Mouse (Mus musculus) stomach, adult 2 months (tissue): ENCODE data around the gene Mxd3. TPM values are rescaled to one million over a fixed set of nuclear protein-coding genes. Genes with fewer than 3 reads are reported as not detected.

Source experiments
- polyA plus RNA-seq: library from polyadenylated mRNA; depleted of rRNA; stranded (reverse); fragments of >200 nt; gene quantifications from 2 replicates; pipeline ENCODE4 v1.2.3, GENCODE M21; 2012; rRNA removed

Mxd3 gene
- polyA plus RNA-seq, result 5.1 and 5.3 TPM in 2 replicates

DNA sequence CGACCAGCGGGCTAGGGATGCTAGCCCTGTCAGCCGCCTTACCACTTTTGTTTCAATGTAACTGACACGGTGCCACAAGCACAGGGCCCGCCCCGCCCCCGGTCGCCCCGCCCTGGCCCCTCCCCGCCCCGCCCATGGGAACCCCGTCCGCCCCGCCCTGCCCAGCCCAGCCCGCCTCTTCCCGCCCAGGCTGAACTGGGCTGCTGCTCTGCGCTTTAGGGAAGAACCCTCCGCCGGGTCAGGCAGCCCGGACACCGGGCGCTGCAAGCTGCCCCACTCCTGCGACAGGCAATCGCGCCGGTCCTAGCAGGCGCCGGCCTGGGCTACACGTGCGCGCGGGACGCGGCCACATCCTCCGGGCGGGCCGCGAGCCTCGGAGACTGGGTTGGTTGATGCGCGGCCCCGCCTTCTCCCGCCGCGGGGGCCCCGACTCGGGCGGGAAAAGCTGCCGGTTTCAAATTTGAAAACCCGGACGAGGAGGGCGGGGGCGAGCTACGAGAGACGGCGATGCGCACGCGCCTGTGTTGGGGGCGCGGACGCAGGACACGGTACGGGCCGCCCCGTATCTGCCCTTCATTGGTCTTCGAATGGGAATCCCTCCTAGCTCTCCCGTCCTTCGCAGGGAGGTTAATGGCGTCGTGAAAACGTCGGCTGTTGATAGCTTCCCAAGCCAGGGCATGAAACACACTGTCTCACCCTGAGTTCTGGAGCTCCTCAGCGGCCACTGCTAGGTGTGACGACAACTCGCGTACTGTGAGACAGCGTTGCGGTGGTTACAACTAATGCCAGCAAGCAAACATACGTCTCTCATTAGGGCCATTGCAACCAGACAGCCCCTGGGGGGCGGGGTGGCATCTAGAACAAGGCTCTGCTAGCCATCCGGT lies at the start of gene Mxd3:
TSS of gene Mxd3 (minus strand) at position 141 of the 884 bp plus-strand sequence.

DNA sequence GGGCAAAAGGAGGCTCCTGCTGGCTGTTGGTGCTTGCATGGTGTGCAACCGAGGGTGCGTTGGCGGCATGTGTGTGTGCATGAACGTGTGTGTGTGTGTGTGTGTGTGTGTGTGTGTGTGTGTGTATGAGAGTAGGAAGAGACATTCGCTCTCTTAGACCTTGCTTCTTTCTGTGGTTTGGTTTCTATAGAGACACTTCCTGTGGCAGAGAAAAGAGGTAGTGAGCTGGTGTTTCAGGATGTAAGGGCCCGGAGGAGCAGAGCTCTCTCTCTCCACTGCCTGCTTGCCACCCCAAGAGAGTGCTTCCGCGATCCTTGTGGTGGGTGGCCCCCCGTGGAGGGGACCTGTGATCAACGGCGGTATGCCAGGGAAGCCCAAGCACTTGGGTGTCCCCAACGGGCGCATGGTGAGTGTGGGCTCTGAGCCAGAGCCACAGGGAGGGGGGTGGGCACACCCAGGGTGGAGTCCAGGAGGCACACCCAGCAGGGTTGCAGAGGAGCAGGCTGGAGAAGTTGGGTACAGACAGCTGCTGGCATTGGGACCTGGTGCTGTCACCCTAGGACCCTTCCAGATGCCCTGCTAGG lies 40.0 kb upstream of the Mxd3 start, which contains the start of gene Rgs14:
TSS of gene Rgs14 (plus strand) at position 202 of the 584 bp plus-strand sequence.

DNA sequence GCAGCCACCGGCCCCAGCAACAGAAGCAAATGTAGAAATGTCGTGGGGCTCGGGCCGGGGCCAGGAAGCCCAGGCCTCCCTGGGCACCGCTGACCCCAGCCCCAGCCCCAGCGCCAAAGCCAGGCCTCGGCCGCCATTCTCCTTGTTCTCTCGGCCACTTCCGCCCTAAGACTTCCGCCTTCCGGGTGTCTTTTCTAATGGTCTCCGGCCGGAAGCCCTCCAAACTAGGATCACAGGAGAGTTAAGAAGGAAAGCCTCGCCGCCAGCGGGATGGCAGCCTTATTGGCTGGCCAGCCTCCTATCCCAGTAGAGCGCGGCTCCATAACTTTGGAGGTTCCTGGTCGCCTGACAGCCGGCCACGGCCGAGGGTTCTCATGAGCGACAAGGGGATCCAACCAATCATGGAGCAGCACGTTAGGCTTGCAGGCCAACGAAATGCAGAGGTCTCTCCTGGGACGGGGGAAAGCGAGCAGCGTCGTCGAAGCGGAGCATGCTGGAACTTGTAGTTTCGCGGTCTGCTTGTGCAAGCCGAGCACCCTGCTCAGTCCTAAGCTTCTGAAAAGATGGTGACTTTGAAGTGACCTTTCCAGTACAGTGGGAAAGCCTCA lies 32.9 kb upstream of the Mxd3 start, which contains the start of gene Lman2:
TSS of gene Lman2 (minus strand) at position 331 of the 608 bp plus-strand sequence.

DNA sequence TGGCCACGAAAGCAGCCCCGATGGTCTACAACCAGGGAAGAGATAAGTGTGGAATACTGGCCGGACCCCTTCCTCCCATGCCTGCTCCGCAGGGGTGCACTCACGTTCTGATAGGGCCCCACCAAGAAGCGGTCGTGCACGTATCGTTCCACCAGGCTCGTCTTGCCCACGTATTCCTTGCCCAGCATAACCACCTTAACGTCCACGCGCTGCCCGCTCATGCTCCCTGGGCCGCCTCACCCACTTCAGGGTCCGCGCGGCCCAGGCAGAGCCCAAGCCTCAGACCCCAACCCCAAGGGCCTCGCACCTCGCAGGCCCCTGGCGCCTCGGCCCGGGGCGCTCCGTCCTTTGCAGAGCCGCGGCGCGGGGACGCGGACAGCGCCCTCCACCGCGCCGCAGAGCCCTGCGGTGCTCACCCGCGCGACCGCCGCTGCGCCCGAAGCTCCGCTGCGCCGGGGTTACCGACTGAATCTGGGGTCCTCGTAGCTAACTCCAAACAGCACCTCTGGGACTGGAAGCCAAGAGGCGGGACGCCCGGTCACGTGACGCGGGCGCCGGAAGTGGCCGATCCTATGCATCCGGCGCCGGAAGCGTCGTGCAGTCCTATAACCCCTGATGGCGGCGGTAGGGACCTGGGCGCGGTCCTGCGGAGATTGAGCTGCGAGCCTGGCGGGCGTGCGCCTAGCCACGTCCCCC lies 8.0 kb downstream of the Mxd3 start, which contains the start of gene Rab24:
TSS of gene Rab24 (minus strand) at position 513 of the 696 bp plus-strand sequence.

DNA sequence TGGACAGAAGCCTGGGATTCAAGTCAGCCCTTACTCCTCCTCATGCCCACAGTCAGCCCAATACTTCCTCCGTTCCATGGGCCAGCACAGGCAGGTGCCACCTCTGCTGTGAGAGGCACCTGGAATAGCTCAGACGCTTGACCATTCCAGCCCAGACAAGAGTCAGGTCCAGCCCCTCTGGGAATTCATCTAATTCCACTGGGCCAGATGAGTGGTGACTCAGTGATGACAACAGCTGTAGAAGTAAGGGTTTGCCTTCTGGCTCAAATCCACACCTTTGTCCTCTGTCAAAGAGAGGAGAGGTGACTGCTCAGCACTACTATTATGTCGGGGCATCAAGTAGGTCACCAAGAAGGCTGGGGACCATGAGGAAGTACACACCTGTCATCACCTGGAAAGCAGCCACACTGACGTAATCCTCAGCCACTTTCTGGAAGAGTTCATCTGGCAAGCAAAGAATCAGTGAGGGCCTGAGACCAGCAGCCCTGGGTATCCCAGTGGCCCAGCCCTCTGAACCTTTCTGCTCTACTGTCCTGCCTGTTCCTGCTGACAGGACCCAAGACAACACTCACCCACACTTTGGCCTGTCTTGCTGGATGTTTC lies 9.6 kb downstream of the Mxd3 start, which contains the start of gene Prelid1:
TSS of gene Prelid1 (plus strand) at position 570 of the 603 bp plus-strand sequence.

Other genes starting within 250 kb of the Mxd3 start
- gene Uimc1, start 229.5 kb downstream of the Mxd3 start, polyA plus RNA-seq, result 0.42 and 0.80 TPM in 2 replicates
- gene Zfp346, start 224.5 kb downstream of the Mxd3 start, polyA plus RNA-seq, result 2.8 and 3.8 TPM in 2 replicates
- not detected in 2 replicates for gene Gm17617, start 196.3 kb downstream of the Mxd3 start, polyA plus RNA-seq
- gene Fgfr4, start 177.2 kb downstream of the Mxd3 start, polyA plus RNA-seq, result 1.4 and 2.0 TPM in 2 replicates
- 2.2 and 4.8 TPM in 2 replicates for gene Nsd1, start 120.0 kb downstream of the Mxd3 start, polyA plus RNA-seq
- 289 and 320 TPM in 2 replicates for gene Prelid1, start 9.3 kb downstream of the Mxd3 start, polyA plus RNA-seq
- 34.2 and 43.9 TPM in 2 replicates for gene Rab24, start 7.9 kb downstream of the Mxd3 start, polyA plus RNA-seq
- gene Lman2, start 33.0 kb upstream of the Mxd3 start, polyA plus RNA-seq, result 39.7 and 43.4 TPM in 2 replicates
- gene Rgs14, start 39.9 kb upstream of the Mxd3 start, polyA plus RNA-seq, result 0.81 and 1.3 TPM in 2 replicates
- gene Slc34a1, start 68.4 kb upstream of the Mxd3 start, polyA plus RNA-seq, result 0.05 and 0.14 TPM in 2 replicates
- gene Pfn3, start 85.4 kb upstream of the Mxd3 start, polyA plus RNA-seq, result not detected in 2 replicates
- gene F12, start 97.0 kb upstream of the Mxd3 start, polyA plus RNA-seq, result 0.70 TPM in 1 of 2 replicates, not detected in the other
- gene Grk6, start 115.2 kb upstream of the Mxd3 start, polyA plus RNA-seq, result 22.8 and 30.1 TPM in 2 replicates
- gene Prr7, start 134.4 kb upstream of the Mxd3 start, polyA plus RNA-seq, result 7.2 and 14.2 TPM in 2 replicates
- 25.3 and 45.7 TPM in 2 replicates for gene Dbn1, start 158.3 kb upstream of the Mxd3 start, polyA plus RNA-seq
- 151 and 166 TPM in 2 replicates for gene Pdlim7, start 183.9 kb upstream of the Mxd3 start, polyA plus RNA-seq
- 4.9 and 8.1 TPM in 2 replicates for gene Dok3, start 199.5 kb upstream of the Mxd3 start, polyA plus RNA-seq
- gene Ddx41, start 206.8 kb upstream of the Mxd3 start, polyA plus RNA-seq, result 17.7 and 18.4 TPM in 2 replicates
- gene Fam193b, start 241.3 kb upstream of the Mxd3 start, polyA plus RNA-seq, result 42.6 and 47.6 TPM in 2 replicates
- 35.1 and 36.6 TPM in 2 replicates for gene Tmed9, start 243.9 kb upstream of the Mxd3 start, polyA plus RNA-seq